Mouse (Mus musculus) c-Kit-negative CD71-positive TER-119-positive erythroid progenitor cells, embryonic 14.5 days (primary cell): ENCODE measurements around the gene Chrm3.

ENCODE experiments used
- DNase-seq: peaks from one replicate; pipeline ENCODE4 v3.0.0-alpha.2; 2013; ENCODE audit warnings: low read depth, low spot score

Gene Chrm3

GRCm38 (mm10) chr13:9993571-9993970 lies 367.1 kb downstream of the Chrm3 start:
- DNase-seq, result no peak

- DNase-seq, result no peak
Measured at GRCm38 (mm10) chr13:9992640-9993039, 368.0 kb downstream of the Chrm3 start.

- DNase-seq, result no peak
Measured at GRCm38 (mm10) chr13:9985648-9986047, 375.0 kb downstream of the Chrm3 start.

- DNase-seq, result no peak
Measured at GRCm38 (mm10) chr13:9983293-9983692, 377.4 kb downstream of the Chrm3 start.

DNA sequence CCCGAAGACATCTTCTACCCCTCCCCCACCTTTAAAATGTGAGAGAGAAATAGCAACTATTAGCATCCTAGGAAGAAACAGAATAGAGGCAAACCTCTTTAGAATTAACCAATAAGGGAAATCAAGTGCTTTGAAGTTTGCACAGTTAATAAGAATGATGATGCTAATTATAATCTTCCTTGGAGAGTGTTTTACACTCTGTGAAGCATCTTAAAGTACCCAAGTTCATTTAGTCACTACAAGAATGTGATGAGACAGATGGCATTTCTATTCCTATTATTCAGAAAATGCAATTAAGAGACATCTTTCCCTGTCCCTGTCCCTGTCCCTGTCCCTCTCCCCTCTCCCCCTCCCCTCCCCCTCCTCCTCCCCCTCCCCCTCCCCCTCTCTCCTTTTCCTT lies 382.9 kb downstream of the Chrm3 start:
- DNase-seq, result no peak

GRCm38 (mm10) chr13:9973742-9974321 lies 386.8 kb downstream of the Chrm3 start:
- DNase-seq, result no peak

DNA sequence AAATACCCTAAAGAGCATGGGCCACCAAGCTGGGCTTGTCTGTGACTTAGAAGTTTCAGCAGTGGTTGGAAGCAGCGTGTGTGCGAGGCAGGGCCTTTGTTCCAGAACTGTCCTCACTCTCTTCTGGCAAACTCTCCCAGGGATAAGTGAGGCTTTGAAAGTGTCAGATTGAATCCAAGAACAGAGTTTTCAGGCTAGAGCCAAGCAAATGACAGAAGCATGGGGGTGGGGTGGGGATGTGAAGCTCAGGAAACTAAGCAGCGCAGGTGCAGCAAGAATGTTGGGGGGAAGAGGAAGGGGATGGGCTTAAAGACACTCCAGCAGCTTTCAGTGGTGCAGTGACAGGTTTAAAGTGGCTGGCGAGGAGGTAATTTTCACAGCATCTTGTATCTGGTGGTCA lies 388.8 kb downstream of the Chrm3 start:
- DNase-seq, result no peak

GRCm38 (mm10) chr13:9952619-9953018 lies 408.0 kb downstream of the Chrm3 start:
- DNase-seq, result no peak

DNA sequence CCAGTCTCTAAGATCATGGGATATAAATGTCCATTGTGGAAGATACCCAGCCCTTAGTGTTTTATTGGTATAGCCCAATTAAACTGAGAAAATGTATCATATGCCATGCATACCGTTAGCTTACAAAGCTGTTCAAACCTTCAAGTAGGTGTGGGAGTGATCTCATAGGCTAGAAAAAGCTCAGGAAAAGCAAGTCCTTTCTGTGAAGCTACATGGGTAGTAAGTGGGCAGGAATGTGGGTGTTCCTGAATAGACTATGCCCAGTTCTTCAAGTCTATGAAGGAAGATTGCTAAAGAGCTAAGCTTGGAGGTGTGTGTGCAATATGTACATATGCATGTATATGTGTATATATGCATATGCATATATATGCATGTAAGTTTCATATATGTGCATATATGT lies 409.3 kb downstream of the Chrm3 start:
- DNase-seq, result no peak

- no peak for DNase-seq
Measured at GRCm38 (mm10) chr13:9949091-9949490, 411.6 kb downstream of the Chrm3 start.

DNA sequence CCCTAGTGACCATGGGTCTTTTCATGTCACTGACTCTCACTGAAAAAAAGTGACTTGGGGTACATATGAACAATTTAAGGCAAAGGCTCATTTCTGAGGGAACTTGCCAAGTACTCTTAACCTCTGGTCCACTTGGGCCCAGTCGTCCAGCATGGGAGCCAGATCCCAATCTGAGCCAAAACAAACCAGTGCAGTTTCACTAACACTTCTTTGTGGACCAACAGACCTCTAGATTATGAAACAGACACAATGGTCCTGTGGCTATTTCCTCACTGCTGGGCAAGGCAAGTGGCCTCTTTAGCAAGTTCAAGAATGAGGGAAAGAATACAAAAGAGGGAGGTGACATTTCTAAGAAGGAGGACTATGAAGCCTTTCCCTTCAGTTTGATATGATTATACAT lies 420.5 kb downstream of the Chrm3 start:
- DNase-seq, result no peak

GRCm38 (mm10) chr13:9938798-9939485 lies 421.7 kb downstream of the Chrm3 start:
- no peak for DNase-seq

GRCm38 (mm10) chr13:9932714-9933113 lies 427.9 kb downstream of the Chrm3 start:
- no peak for DNase-seq

- no peak for DNase-seq
Measured at GRCm38 (mm10) chr13:9930606-9931005, 430.0 kb downstream of the Chrm3 start.

DNA sequence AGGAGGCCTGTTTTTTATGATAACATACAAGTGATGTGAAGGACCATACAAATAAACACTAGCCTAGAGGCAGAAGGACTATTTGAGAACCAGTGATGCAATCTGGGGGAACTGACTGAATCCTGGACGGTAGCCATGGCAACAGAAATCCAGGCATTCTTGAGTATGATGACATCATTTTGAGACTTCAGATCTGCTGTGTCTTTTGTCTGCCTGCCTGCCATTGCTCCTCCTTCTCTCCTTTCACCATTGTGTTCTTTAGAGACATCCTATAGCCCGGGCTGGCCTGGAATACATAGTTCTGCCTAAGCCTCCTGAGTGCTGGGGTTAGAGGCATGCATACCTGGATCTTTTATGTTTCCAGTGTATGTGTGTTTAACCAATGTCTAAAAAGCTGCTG lies 430.7 kb downstream of the Chrm3 start:
- DNase-seq, result no peak

- DNase-seq, result no peak
Measured at GRCm38 (mm10) chr13:9921150-9921549, 439.5 kb downstream of the Chrm3 start.

- DNase-seq, result no peak
Measured at GRCm38 (mm10) chr13:9912697-9913096, 447.9 kb downstream of the Chrm3 start.

GRCm38 (mm10) chr13:9908707-9909106 lies 451.9 kb downstream of the Chrm3 start:
- DNase-seq, result no peak

- DNase-seq, result no peak
Measured at GRCm38 (mm10) chr13:9907202-9907601, 453.4 kb downstream of the Chrm3 start.

DNA sequence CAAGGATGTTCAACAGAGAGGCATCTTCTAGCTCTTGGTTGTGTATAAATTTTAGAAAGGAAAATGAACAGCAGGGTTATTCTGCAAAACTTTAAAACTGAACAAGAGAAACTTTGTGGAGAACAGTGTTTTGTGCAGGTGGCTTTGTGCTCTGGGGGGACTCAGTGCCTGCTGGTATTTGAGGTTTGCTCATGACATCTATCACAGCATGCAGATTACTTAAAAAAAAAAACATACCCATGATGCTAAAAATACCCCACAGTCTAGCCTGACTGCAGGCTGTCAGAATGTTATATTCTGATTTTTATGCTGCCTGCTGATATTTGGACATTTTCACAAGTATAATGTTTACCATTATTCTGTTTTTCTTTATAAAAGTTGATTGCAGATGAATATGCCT lies 456.2 kb downstream of the Chrm3 start:
- no peak for DNase-seq

GRCm38 (mm10) chr13:9900653-9901385 lies 459.8 kb downstream of the Chrm3 start:
- no peak for DNase-seq

GRCm38 (mm10) chr13:9898664-9899369 lies 461.8 kb downstream of the Chrm3 start:
- no peak for DNase-seq
